Mouse (Mus musculus) limb, embryonic 14.5 days (tissue): ENCODE results near the gene Smad5. TPM values are rescaled to one million over a fixed set of nuclear protein-coding genes. Genes with fewer than 3 reads are reported as not detected.

Experiments used
- ATAC-seq: fragments of 200-750 bp; cut with Nextera tagmentation; 2 replicates; pipeline ENCODE4 v1.8.0; 2017; ENCODE audit warnings: low read depth, moderate number of reproducible peaks, moderate TSS enrichment; ENCODE audit not compliant: low FRiP score
- DNase-seq: peaks from one replicate; pipeline ENCODE4 v3.0.0-alpha.2; 2015; ENCODE audit warnings: low spot score
- H3K27ac ChIP-seq: fragments of 300-500 bp; sonication (generic); replicated peaks from 2 replicates; pipeline ENCODE4 v1.5.1; 2014; ENCODE audit warnings: low read depth, mild to moderate bottlenecking, low read length, moderate library complexity, mixed read lengths
- H3K27me3 ChIP-seq: fragments of 300-500 bp; sonication (generic); 2 replicates; pipeline ENCODE4 v1.6.1; 2014; ENCODE audit warnings: low read length, mixed read lengths; ENCODE audit not compliant: control insufficient read depth, insufficient read depth
- H3K36me3 ChIP-seq: fragments of 300-500 bp; sonication (generic); 2 replicates; pipeline ENCODE4 v1.6.1; 2014; ENCODE audit warnings: mild to moderate bottlenecking, low read length, moderate library complexity, mixed read lengths; ENCODE audit not compliant: control insufficient read depth, insufficient read depth
- H3K4me1 ChIP-seq: fragments of 300-500 bp; sonication (generic); 2 replicates; pipeline ENCODE4 v1.6.1; 2014; ENCODE audit warnings: antibody characterized with exemption, low read length, mixed read lengths; ENCODE audit not compliant: control insufficient read depth, insufficient read depth
- H3K4me2 ChIP-seq: fragments of 300-500 bp; sonication (generic); replicated peaks from 2 replicates; pipeline ENCODE4 v1.6.1; 2014; ENCODE audit warnings: low read depth, mild to moderate bottlenecking, low read length, moderate library complexity; ENCODE audit not compliant: severe bottlenecking
- H3K4me3 ChIP-seq: fragments of 300-500 bp; sonication (generic); replicated peaks from 2 replicates; pipeline ENCODE4 v1.5.1; 2014; ENCODE audit warnings: low read length
- H3K9ac ChIP-seq: fragments of 300-500 bp; sonication (generic); 2 replicates; pipeline ENCODE4 v1.6.1; 2014; ENCODE audit warnings: mild to moderate bottlenecking, low read depth, low read length, moderate library complexity; ENCODE audit not compliant: severe bottlenecking
- H3K9me3 ChIP-seq: fragments of 300-500 bp; sonication (generic); 2 replicates; pipeline ENCODE4 v1.6.1; 2016; ENCODE audit warnings: low read length; ENCODE audit not compliant: control insufficient read depth
- POLR2A ChIP-seq: fragments of 200-500 bp; IDR thresholded peaks from 2 replicates; pipeline ENCODE4 v1.8.0; 2012; ENCODE audit warnings: inconsistent platforms, mild to moderate bottlenecking, moderate library complexity, borderline replicate concordance; ENCODE audit not compliant: insufficient read depth, insufficient read length; ENCODE audit errors: extremely low read depth
- WGBS: fragments of 180-500 bp; shearing (Covaris S2); extraction: QIAGEN DNeasy Blood & Tissue Kit; methylation state at CpG from one replicate; pipeline ENCODE4 v1.1.7; 2014; 5-methylcytosine and 5-hydroxymethylcytosine counted together
- polyA plus RNA-seq, 2 experiments: library from polyadenylated mRNA; depleted of rRNA in 1 of 2; stranded (reverse) in 1 of 2; unstranded in 1 of 2; fragments of >200 nt; fragmentation: Nextera tagmentation in 1 of 2; extraction: Ambion mirVana in 1 of 2; gene quantifications; 2 replicates each; pipeline versions ENCODE4 v1.2.1 to v1.2.3; 2012 to 2014

Smad5 gene
- polyA plus RNA-seq, 2 experiments, result 48.2 to 58.5 TPM

DNA sequence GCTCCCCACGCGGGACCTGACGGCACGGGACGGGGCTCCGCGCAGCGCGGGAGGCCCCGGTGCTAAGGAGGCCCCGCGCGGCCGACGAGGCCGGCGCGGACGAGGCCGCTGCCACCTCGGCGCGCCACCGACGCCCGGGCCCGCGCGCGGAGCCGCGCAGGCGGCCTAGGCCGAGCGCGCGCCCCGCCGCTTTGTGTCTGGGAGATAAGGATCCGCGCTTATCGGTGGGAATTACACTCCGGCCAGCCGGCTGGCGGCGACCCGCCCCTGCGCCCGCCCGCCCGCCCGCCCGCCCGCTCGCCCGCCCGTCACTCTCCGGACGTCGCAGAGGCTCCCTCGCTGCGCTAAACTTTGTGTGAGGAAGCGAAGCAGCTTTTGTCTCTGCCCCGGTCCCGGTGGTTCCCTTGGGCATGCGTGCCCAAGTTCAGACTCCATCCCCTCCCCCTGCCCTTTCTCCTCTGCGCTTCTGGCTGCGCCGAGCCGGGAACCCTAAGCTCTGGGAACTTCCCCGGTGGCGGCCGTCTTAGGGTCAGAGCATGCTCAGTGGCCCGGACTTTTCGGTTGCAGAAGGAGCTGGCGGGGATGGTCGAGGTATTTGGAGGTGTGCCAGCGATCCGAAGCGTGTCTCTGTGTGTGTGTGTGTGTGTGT is 536 bp downstream of the Smad5 start:
- WGBS, result under 1% methylated on average over 23 of the region's 80 CpGs
- peak overlapping the region; percentile 74 for H3K4me3 ChIP-seq
- H3K27me3 ChIP-seq, result no peaks in the 10 kb centered on the region
- H3K4me2 ChIP-seq, result peak overlapping the region; percentile 78
- DNase-seq (peak; percentile 60), ATAC-seq (peak; percentile 56)
- no peaks in the 10 kb centered on the region for H3K9me3 ChIP-seq
- H3K9ac ChIP-seq, result peak overlapping the region; percentile 94
- peaks cover 3% of the 10 kb centered on the region; the same call in 1 of the 2 replicates for H3K36me3 ChIP-seq
- peak overlapping the region; percentile 98 for H3K27ac ChIP-seq
- 0 out of 2 replicates have a peak, but pooled peaks have one; percentile 38 for TF ChIP-seq POLR2A
- H3K4me1 ChIP-seq, result peaks cover 52% of the 10 kb centered on the region

DNA sequence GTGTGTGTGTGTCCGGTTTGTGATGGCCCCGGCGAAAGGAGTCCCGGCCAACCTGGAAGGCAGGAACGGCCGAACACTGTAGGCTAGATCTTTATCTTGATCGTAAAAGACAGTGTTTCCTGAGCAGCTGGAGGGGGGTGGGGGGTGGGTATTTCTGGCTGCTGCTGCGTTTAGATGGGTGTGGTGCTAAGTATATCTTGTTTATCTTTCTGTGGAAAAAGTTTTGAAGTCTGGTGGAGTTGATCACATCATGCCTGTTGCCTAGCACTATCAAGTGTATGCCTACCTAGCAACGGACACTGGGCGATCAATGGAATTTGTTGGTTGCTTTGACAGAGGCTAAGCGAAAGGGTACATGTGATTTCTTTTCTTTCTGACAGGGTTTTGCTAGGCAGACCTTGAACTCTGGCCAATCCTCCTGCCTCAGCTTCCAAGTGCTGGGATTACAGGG is 1.1 kb downstream of the Smad5 start:
- DNase-seq, result peak; percentile 40
- Histone ChIP-seq H3K4me3 (peak overlapping the region; percentile 74), H3K9ac (peak overlapping the region; percentile 94), H3K27me3 (no peaks in the 10 kb centered on the region), H3K27ac (peak overlapping the region; percentile 98), H3K36me3 (peaks cover 3% of the 10 kb centered on the region; the same call in 1 of the 2 replicates), H3K4me1 (peaks cover 46% of the 10 kb centered on the region), H3K9me3 (no peaks in the 10 kb centered on the region), H3K4me2 (peak overlapping the region; percentile 78)
- TF ChIP-seq POLR2A, result no peak
- 0 out of 2 replicates have a peak, but pooled peaks have one; percentile 27 for ATAC-seq
- under 1% methylated on average over 11 of the region's 11 CpGs for WGBS

DNA sequence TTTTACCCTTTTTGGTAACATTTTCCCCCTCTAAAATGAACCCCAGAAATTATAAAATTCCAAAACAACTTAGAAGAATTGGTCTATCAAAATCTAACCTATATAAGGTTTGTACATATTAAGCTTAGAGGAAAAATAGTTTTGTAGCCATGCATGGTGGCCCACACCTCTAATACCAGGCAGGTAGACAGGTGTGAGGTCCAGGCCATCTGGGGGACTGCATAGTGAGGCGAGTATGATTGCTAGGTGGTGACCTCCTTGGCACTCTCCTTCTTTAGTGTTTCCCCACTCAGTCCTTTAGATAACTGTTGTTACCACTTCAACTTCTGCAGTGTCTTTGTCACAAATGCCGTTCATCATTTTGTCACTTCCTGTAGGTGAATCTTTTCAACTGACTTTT is 1.8 kb downstream of the Smad5 start:
- peaks cover 10% of the 10 kb centered on the region; the same call in 1 of the 2 replicates for H3K36me3 ChIP-seq
- no peak for DNase-seq
- peak overlapping the region; percentile 78 for H3K4me2 ChIP-seq
- H3K4me1 ChIP-seq, result peaks cover 47% of the 10 kb centered on the region
- 50% methylated on average over 2 of the region's 2 CpGs for WGBS
- H3K4me3 ChIP-seq, result peak overlapping the region; percentile 74
- no peak for TF ChIP-seq POLR2A
- no peak overlapping the region for H3K27ac ChIP-seq
- no peaks in the 10 kb centered on the region for H3K9me3 ChIP-seq
- no peak for ATAC-seq
- no peaks in the 10 kb centered on the region for H3K27me3 ChIP-seq
- H3K9ac ChIP-seq, result peak overlapping the region; percentile 94; the same call in 1 of the 2 replicates

DNA sequence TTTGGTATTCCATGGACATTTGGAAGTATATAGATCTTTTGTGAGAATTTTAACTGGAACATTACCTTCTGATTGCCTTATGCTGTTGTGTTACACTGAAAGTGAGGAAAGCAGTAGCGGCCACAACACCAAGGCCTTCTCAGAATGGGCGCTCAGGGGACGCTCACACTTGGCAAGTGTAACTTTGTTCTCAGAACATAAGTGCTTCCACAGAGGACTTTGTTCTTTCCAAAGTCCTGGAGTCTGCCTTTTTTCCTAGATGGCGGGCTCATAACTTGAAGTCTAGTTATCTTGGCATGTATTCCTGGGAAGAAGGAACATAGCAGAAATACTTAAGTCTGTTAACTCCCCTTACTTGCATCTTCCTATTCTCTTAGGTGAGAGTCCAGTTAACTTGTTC is 4.3 kb downstream of the Smad5 start:
- TF ChIP-seq POLR2A, result no peak
- no peak overlapping the region for H3K4me2 ChIP-seq
- no peak overlapping the region for H3K9ac ChIP-seq
- 81% methylated on average over 4 of the region's 4 CpGs for WGBS
- no peak overlapping the region for H3K4me3 ChIP-seq
- no peak overlapping the region for H3K27ac ChIP-seq
- DNase-seq (no peak), ATAC-seq (no peak)
- H3K27me3 ChIP-seq, result no peaks in the 10 kb centered on the region
- peaks cover 11% of the 10 kb centered on the region; the same call in 1 of the 2 replicates for H3K36me3 ChIP-seq
- H3K9me3 ChIP-seq, result no peaks in the 10 kb centered on the region
- H3K4me1 ChIP-seq, result peaks cover 32% of the 10 kb centered on the region

DNA sequence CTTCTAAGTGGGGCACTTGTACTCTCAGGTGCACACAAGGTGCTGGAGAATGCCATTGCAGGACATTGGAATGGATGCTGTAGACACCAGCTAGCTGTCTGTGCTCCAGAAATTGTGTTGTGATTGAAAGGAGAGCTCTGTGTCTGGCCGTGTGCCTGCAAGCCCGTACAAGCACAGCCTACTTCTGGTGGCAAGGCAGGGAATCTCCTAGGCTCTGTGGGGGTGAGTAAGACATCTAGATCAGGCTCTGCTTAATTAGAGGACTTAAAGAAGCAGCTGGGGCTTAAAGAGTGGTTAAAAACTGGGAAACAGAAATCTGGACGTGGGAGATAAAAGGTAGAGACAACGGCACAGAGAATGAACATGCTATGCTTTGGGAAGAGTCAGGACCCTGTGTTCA is 4.8 kb downstream of the Smad5 start:
- ATAC-seq (no peak), DNase-seq (no peak)
- no peak overlapping the region for H3K27ac ChIP-seq
- no peak overlapping the region for H3K4me3 ChIP-seq
- no peaks in the 10 kb centered on the region for H3K27me3 ChIP-seq
- TF ChIP-seq POLR2A, result no peak
- no peak overlapping the region for H3K9ac ChIP-seq
- H3K4me1 ChIP-seq, result peaks cover 27% of the 10 kb centered on the region
- peaks cover 11% of the 10 kb centered on the region; the same call in 1 of the 2 replicates for H3K36me3 ChIP-seq
- no peaks in the 10 kb centered on the region for H3K9me3 ChIP-seq
- 69% methylated on average over 4 of the region's 4 CpGs for WGBS
- no peak overlapping the region for H3K4me2 ChIP-seq
